Mouse (Mus musculus) lung, embryonic 16.5 days (tissue): ENCODE results near the gene Nufip2. TPM values are rescaled to one million over a fixed set of nuclear protein-coding genes. Genes with fewer than 3 reads are reported as not detected.
"Not testable (repeated sequence)": the region's sequence is repeated elsewhere in the genome, so short reads cannot be mapped to it uniquely, and the experiment has no call there.

ENCODE experiments used
- ATAC-seq: fragments of 200-750 bp; cut with Nextera tagmentation; 2 replicates; pipeline ENCODE4 v1.8.0; 2017; ENCODE audit warnings: low read depth, mild to moderate bottlenecking, moderate library complexity
- H3K27ac ChIP-seq: fragments of 300-500 bp; sonication (generic); 2 replicates; pipeline ENCODE4 v1.5.1; 2014; ENCODE audit warnings: mild to moderate bottlenecking, control low read depth, low read length
- H3K27me3 ChIP-seq: fragments of 300-500 bp; sonication (generic); 2 replicates; pipeline ENCODE4 v1.6.1; 2014; ENCODE audit warnings: low read depth, low read length, mixed read lengths; ENCODE audit not compliant: control insufficient read depth, insufficient read depth
- H3K36me3 ChIP-seq: fragments of 300-500 bp; sonication (generic); 2 replicates; pipeline ENCODE4 v1.6.1; 2014; ENCODE audit warnings: low read length; ENCODE audit not compliant: control insufficient read depth, insufficient read depth
- H3K4me1 ChIP-seq: fragments of 300-500 bp; sonication (generic); replicated peaks from 2 replicates; pipeline ENCODE4 v1.6.1; 2014; ENCODE audit warnings: low read length, mixed read lengths; ENCODE audit not compliant: control insufficient read depth, insufficient read depth
- H3K4me2 ChIP-seq: fragments of 300-500 bp; sonication (generic); 2 replicates; pipeline ENCODE4 v1.6.1; 2014; ENCODE audit warnings: low read depth, low read length, control low read depth
- H3K4me3 ChIP-seq: fragments of 300-500 bp; sonication (generic); 2 replicates; pipeline ENCODE4 v1.5.1; 2014; ENCODE audit warnings: mild to moderate bottlenecking, low read length, control low read depth
- H3K9ac ChIP-seq: fragments of 300-500 bp; sonication (generic); 2 replicates; pipeline ENCODE4 v1.6.1; 2014; ENCODE audit warnings: low read length, control low read depth
- H3K9me3 ChIP-seq: fragments of 300-500 bp; sonication (generic); 2 replicates; pipeline ENCODE4 v1.6.1; 2016; ENCODE audit warnings: low read length; ENCODE audit not compliant: control insufficient read depth
- WGBS: fragments of 180-500 bp; shearing (Covaris S2); extraction: QIAGEN DNeasy Blood & Tissue Kit; methylation state at CpG from one replicate; pipeline ENCODE4 v1.1.7; 2014; 5-methylcytosine and 5-hydroxymethylcytosine counted together
- polyA plus RNA-seq: library from polyadenylated mRNA; unstranded; fragments of >200 nt; fragmentation: Nextera tagmentation; extraction: Ambion mirVana; gene quantifications from 2 replicates; pipeline ENCODE4 v1.2.1, GENCODE M21; 2015

Gene Nufip2
- polyA plus RNA-seq, 1 experiment from 2014 or later, result 4.3 TPM

GRCm38 (mm10) chr11:77737289-77737688 is 51.3 kb downstream of the Nufip2 start:
- Histone ChIP-seq H3K9me3 (no peaks in the 10 kb centered on the region), H3K9ac (no peak overlapping the region), H3K4me2 (no peak overlapping the region), H3K27ac (no peak overlapping the region), H3K36me3 (no peaks in the 10 kb centered on the region), H3K4me3 (no peak overlapping the region), H3K27me3 (no peaks in the 10 kb centered on the region), H3K4me1 (no peaks in the 10 kb centered on the region)
- ATAC-seq, result peak; percentile 36; the same call in 1 of the 2 replicates
- WGBS, result 3% methylated on average over 6 of the region's 6 CpGs

- H3K9me3 ChIP-seq, result no peaks in the 10 kb centered on the region
Observed at GRCm38 (mm10) chr11:77738555-77738954, 52.6 kb downstream of the Nufip2 start.

GRCm38 (mm10) chr11:77743966-77744365 is 58.0 kb downstream of the Nufip2 start:
- H3K27ac ChIP-seq, result no peak overlapping the region
- H3K36me3 ChIP-seq, result no peaks in the 10 kb centered on the region
- no peaks in the 10 kb centered on the region for H3K4me1 ChIP-seq
- no peaks in the 10 kb centered on the region for H3K27me3 ChIP-seq
- whole genome bisulfite sequencing, result 23% methylated on average over 6 of the region's 6 CpGs
- H3K9ac ChIP-seq, result no peak overlapping the region
- no peak overlapping the region for H3K4me3 ChIP-seq
- no peak for ATAC-seq
- H3K9me3 ChIP-seq, result no peaks in the 10 kb centered on the region
- H3K4me2 ChIP-seq, result no peak overlapping the region

More at GRCm38 (mm10) chr11:77738555-77738954, 52.6 kb downstream of the Nufip2 start:
- H3K9ac ChIP-seq, result no peak overlapping the region
- no peaks in the 10 kb centered on the region for H3K27me3 ChIP-seq
- no peak overlapping the region for H3K27ac ChIP-seq
- H3K36me3 ChIP-seq, result no peaks in the 10 kb centered on the region
- H3K4me3 ChIP-seq, result no peak overlapping the region
- no peak for ATAC-seq
- H3K4me1 ChIP-seq, result no peaks in the 10 kb centered on the region
- H3K4me2 ChIP-seq, result no peak overlapping the region
- 49% methylated on average over 7 of the region's 7 CpGs for WGBS

GRCm38 (mm10) chr11:77746652-77747051 is 60.7 kb downstream of the Nufip2 start:
- no peak for ATAC-seq
- 77% methylated on average over 4 of the region's 4 CpGs for WGBS
- Histone ChIP-seq H3K36me3 (no peaks in the 10 kb centered on the region), H3K27ac (no peak overlapping the region), H3K4me3 (no peak overlapping the region), H3K4me1 (no peaks in the 10 kb centered on the region), H3K9ac (no peak overlapping the region), H3K4me2 (no peak overlapping the region), H3K27me3 (no peaks in the 10 kb centered on the region), H3K9me3 (no peaks in the 10 kb centered on the region)

- not testable (repeated sequence) for H3K9ac ChIP-seq, H3K36me3 ChIP-seq, ATAC-seq, H3K4me1 ChIP-seq, H3K4me3 ChIP-seq, H3K27ac ChIP-seq, H3K9me3 ChIP-seq, H3K27me3 ChIP-seq, H3K4me2 ChIP-seq
- 94% methylated on average over 13 of the region's 15 CpGs for WGBS
Observed at GRCm38 (mm10) chr11:77747103-77747502, 61.1 kb downstream of the Nufip2 start.

GRCm38 (mm10) chr11:77748996-77749395 is 63.0 kb downstream of the Nufip2 start:
- H3K9me3 ChIP-seq, result no peaks in the 10 kb centered on the region
- WGBS, result 78% methylated on average over 5 of the region's 5 CpGs
- H3K9ac ChIP-seq, result no peak overlapping the region
- no peak for ATAC-seq
- H3K27ac ChIP-seq, result no peak overlapping the region
- H3K27me3 ChIP-seq, result no peaks in the 10 kb centered on the region
- no peak overlapping the region for H3K4me3 ChIP-seq
- H3K4me1 ChIP-seq, result no peaks in the 10 kb centered on the region
- no peaks in the 10 kb centered on the region for H3K36me3 ChIP-seq
- no peak overlapping the region for H3K4me2 ChIP-seq

- 61% methylated on average over 5 of the region's 5 CpGs for WGBS
- no peaks in the 10 kb centered on the region for H3K9me3 ChIP-seq
- no peak overlapping the region for H3K9ac ChIP-seq
- H3K27me3 ChIP-seq, result no peaks in the 10 kb centered on the region
- H3K4me2 ChIP-seq, result no peak overlapping the region
- H3K27ac ChIP-seq, result no peak overlapping the region
- no peak overlapping the region for H3K4me3 ChIP-seq
- no peak for ATAC-seq
- H3K36me3 ChIP-seq, result no peaks in the 10 kb centered on the region
- no peaks in the 10 kb centered on the region for H3K4me1 ChIP-seq
Observed at GRCm38 (mm10) chr11:77752525-77752924, 66.6 kb downstream of the Nufip2 start.

GRCm38 (mm10) chr11:77753469-77753868 is 67.5 kb downstream of the Nufip2 start:
- Histone ChIP-seq H3K9me3 (no peaks in the 10 kb centered on the region), H3K4me3 (no peak overlapping the region), H3K27me3 (no peaks in the 10 kb centered on the region), H3K4me1 (no peaks in the 10 kb centered on the region), H3K9ac (no peak overlapping the region), H3K27ac (no peak overlapping the region), H3K4me2 (no peak overlapping the region), H3K36me3 (no peaks in the 10 kb centered on the region)
- 68% methylated on average over 3 of the region's 3 CpGs for WGBS
- no peak for ATAC-seq

- ATAC-seq, result no peak
- H3K27ac ChIP-seq, result no peak overlapping the region
- WGBS, result 85% methylated on average over 4 of the region's 4 CpGs
- no peak overlapping the region for H3K9ac ChIP-seq
- no peaks in the 10 kb centered on the region for H3K9me3 ChIP-seq
- H3K4me2 ChIP-seq, result no peak overlapping the region
- no peaks in the 10 kb centered on the region for H3K27me3 ChIP-seq
- H3K4me3 ChIP-seq, result no peak overlapping the region
- no peaks in the 10 kb centered on the region for H3K36me3 ChIP-seq
- H3K4me1 ChIP-seq, result peaks cover 17% of the 10 kb centered on the region
Observed at GRCm38 (mm10) chr11:77760031-77760430, 74.1 kb downstream of the Nufip2 start.
